Mouse (Mus musculus) bone marrow, adult 2 months (tissue): ENCODE data around the gene Racgap1. TPM values are rescaled to one million over a fixed set of nuclear protein-coding genes. Genes with fewer than 3 reads are reported as not detected.

Source experiments
- H3K27ac ChIP-seq: fragments of 200-500 bp; 2 replicates; pipeline ENCODE4 v1.5.1; 2012; ENCODE audit warnings: low read depth, mild to moderate bottlenecking, control low read depth, inconsistent platforms, low read length; ENCODE audit not compliant: control insufficient read depth, poor library complexity, insufficient read depth
- H3K4me1 ChIP-seq: fragments of 200-500 bp; 2 replicates; pipeline ENCODE4 v1.6.1; 2011; ENCODE audit warnings: low read length; ENCODE audit not compliant: control insufficient read depth, insufficient read depth
- H3K4me3 ChIP-seq: fragments of 200-500 bp; replicated peaks from 2 replicates; pipeline ENCODE3; 2011; ENCODE audit warnings: mild to moderate bottlenecking, low read depth, low read length, control low read depth; ENCODE audit not compliant: control insufficient read depth
- CTCF ChIP-seq: fragments of 200-500 bp; IDR thresholded peaks from 2 replicates; pipeline ENCODE4 v1.5.1; 2011; ENCODE audit warnings: low read length, control low read depth; ENCODE audit not compliant: control insufficient read depth, insufficient read depth
- POLR2A ChIP-seq: fragments of 200-500 bp; IDR thresholded peaks from 2 replicates; pipeline ENCODE4 v1.6.1; 2011; ENCODE audit warnings: low read depth, mild to moderate bottlenecking, control low read depth, low read length, borderline replicate concordance; ENCODE audit not compliant: control insufficient read depth
- WGBS: fragments of 180-500 bp; shearing (Covaris S2); methylation state at CpG from one replicate; pipeline ENCODE4 v1.1.7; 2018; 5-methylcytosine and 5-hydroxymethylcytosine counted together
- polyA plus RNA-seq: library from polyadenylated mRNA; stranded (reverse); fragments of >200 nt; gene quantifications from 2 replicates; pipeline ENCODE4 v1.2.4, GENCODE M21; 2011; ENCODE audit warnings: low replicate concordance; ENCODE audit not compliant: missing spikeins, insufficient read depth, insufficient read length

Racgap1 gene
- 57.9 and 66.4 TPM in 2 replicates for polyA plus RNA-seq

DNA sequence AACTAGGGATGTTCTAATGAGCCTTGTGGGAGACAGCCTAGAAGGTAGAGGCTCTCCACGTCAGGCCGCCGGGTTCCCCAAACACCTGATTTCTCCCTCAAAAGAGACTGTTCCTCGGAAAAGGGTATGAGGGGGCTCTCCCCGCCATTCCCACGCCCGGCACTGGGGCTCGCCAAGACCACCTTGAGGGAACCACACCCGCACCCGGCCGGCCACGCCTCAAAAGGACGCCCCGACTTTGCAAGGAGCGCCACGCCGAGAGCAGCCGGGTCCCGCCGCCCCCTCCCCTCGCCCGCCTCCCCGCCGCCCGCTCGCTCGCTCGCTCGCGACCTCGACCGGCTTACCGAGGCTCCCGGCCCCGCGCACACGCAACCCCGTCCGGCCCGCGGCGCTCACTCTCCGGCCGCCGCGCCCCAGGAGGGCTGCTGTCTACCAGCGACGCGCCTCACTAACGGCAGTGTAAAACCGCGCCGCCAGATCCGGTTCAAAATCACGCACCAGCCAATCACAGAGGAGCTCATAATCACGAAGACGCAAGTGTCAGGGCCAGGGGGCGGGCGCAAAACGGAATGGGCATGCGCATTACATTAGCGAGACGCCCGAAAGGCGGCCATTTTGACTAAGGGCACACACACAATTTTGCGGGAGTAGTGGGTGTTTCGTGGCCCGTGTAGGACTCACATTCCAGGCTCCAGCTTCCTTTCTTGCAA, at the start of gene Racgap1:
Gene Racgap1 (minus strand): TSS at position 494 of the 710 bp plus-strand sequence.
- Histone ChIP-seq H3K4me3 (peak within 1 kb of the TSS; percentile 85), H3K4me1 (peaks cover 3% of the 10 kb centered on the region; the same call in 1 of the 2 replicates), H3K27ac (peak within 1 kb of the TSS; percentile 34)
- TF ChIP-seq CTCF (no peak), POLR2A (peak; percentile 78; the same call in 1 of the 2 replicates)
- under 1% methylated on average over 68 of the region's 68 CpGs for WGBS

DNA sequence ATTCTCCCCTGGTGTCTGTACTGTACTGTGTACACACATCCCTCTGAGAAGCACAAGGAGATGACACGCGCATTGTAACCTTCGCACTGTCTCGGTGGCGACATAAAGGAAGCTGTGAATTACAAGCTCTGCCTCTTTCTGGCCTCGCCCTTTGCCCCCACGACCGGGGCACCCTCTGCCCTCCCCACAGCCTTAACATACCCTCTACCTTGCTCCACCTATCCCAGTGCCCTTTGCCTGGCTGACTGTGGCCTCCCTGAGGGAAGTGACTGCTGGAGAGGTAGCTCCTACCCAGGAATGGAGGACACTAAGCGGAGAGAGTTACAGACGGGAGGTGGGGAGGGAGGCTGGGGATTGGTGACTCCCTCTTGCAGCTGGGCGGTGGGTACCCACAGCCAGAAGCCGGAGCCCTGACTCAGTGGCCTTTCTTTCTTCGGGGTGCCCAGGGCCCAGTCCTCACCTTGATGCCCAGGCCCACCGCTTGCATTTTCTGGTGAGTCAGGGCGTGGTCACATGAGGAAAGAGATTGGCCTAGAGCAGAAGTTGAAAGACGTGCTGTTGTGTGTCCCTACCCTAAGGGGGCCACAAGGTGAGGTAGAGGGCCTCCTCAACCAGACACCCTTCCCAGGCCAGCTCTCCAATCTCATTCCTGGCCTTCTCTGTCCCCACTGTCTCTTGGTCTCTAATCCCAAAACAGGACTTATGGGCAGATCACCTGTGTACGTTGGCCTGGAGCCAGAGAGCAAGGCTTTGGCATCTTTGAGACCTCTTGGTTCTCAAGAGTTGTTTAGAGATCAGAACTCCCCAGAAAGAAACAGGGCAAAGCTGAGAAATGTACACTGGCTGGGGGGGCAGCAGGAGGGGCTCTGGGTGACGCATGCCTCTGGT, 49.0 kb upstream of the Racgap1 start:
- no peak overlapping the region for H3K27ac ChIP-seq
- 78% methylated on average over 18 of the region's 18 CpGs for WGBS
- H3K4me3 ChIP-seq = no peak overlapping the region
- H3K4me1 ChIP-seq = no peaks in the 10 kb centered on the region; the same call in 1 of the 2 replicates
- no peak for TF ChIP-seq CTCF
- no peak for TF ChIP-seq POLR2A

DNA sequence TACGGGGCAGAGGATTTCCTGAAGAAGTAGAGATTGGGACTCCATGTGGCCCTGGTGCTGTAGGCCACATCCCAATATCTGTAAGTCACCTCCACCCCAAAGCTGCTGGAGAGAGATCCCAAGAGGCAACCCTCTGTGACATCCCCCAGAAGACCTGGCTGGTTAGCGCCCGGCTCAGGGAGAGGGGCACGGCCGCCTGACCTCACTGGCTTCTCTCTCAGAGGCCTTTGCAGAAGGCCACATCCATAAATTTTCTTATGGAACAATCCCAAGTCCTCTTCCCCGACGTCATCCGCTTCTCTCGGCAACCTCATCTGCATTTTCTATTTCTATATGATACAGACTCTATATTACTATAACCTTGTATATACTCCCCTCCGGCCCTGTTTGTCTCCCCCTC, 48.3 kb upstream of the Racgap1 start:
- Histone ChIP-seq H3K4me1 (no peaks in the 10 kb centered on the region; the same call in 1 of the 2 replicates), H3K4me3 (no peak overlapping the region), H3K27ac (no peak overlapping the region)
- 90% methylated on average over 10 of the region's 10 CpGs for WGBS
- TF ChIP-seq POLR2A (no peak), CTCF (no peak)

DNA sequence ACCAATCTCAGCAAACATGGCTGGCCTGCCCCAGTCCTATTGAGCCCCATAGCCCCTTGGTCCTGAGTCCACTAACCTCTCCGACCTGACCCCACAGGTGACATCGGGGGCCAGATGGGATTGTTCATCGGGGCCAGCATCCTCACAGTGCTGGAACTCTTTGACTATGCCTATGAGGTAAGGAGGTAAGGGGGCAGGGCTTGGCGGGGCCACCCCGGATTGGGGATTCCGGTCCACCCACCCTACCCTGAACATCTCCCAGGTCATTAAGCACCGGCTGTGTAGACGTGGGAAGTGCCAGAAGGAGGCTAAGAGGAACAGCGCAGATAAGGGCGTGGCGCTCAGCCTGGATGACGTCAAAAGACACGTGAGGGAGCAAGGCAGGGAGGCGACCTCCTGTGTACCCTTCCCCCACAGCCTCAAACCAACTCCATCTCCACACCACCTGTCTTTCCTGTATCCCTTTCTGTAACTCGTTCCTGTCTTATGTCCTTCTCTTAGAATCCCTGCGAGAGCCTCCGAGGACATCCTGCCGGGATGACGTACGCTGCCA, 47.2 kb upstream of the Racgap1 start:
- Histone ChIP-seq H3K4me1 (no peaks in the 10 kb centered on the region; the same call in 1 of the 2 replicates), H3K4me3 (no peak overlapping the region), H3K27ac (no peak overlapping the region; the same call in 1 of the 2 replicates)
- TF ChIP-seq CTCF (no peak), POLR2A (no peak)
- WGBS = 40% methylated on average over 20 of the region's 20 CpGs

DNA sequence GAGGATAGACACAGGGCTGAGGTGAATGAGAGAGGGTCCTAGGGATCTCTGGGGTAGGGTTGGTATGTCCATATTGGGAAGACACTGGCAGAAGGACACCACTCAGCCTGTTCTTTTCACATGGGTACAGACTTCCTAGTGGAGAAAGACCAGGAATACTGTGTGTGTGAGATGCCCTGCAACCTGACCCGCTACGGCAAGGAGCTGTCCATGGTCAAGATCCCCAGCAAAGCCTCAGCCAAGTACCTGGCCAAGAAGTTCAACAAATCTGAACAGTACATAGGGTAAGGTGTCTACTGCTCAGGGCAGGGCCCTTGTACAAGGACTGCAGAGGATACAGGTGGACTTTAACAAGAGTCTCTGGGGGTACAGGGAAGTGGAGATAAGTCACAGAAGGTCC, 45.9 kb upstream of the Racgap1 start:
- Histone ChIP-seq H3K27ac (no peak overlapping the region), H3K4me1 (no peaks in the 10 kb centered on the region; the same call in 1 of the 2 replicates), H3K4me3 (no peak overlapping the region)
- TF ChIP-seq CTCF (no peak), POLR2A (no peak)
- WGBS = 51% methylated on average over 2 of the region's 2 CpGs

DNA sequence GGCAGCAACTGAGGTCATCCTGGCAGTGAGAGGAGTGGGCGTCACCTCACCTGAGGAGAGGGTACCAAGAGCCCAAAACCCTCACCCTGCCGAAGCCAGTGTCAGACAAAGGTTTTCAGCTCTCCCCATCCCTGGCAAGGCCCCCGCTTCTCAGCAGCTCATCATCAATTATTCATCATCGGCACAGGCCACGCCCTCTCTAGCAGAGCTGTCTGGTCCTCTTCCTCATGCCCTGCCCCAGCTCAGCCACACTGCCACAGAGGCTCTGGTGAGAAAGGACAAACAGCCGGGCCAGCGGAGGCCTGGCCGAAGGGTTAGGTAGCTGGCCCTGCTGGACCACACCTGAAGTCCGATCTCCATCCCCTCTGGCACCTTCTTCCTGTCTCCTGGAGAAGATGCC, 40.5 kb upstream of the Racgap1 start:
- TF ChIP-seq CTCF (no peak), POLR2A (no peak)
- WGBS = 56% methylated on average over 9 of the region's 9 CpGs
- Histone ChIP-seq H3K27ac (no peak overlapping the region), H3K4me1 (no peaks in the 10 kb centered on the region), H3K4me3 (no peak overlapping the region)

DNA sequence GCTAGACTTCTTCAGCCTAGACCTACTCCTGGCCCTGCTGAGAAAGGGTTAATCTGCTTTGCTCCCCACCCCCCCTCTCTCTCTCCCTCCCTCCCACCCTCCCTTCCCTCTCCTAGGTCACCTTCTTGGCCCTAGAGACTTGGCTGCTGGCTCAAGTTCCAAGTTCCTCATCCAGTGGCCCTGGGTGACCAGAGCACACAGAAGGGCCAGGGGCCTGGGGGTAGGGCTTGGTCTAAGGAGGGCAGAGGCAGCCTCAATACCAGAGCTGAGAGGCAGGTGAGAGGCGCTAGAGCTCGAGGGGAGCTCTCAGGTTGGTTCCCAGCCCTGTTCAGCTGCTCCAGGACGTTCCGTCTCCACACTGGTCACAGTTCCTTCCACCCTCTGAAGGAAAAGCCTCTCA, 39.5 kb upstream of the Racgap1 start:
- 13% methylated on average over 4 of the region's 4 CpGs for WGBS
- Histone ChIP-seq H3K27ac (no peak overlapping the region), H3K4me1 (no peaks in the 10 kb centered on the region), H3K4me3 (no peak overlapping the region)
- TF ChIP-seq CTCF (no peak), POLR2A (no peak)

DNA sequence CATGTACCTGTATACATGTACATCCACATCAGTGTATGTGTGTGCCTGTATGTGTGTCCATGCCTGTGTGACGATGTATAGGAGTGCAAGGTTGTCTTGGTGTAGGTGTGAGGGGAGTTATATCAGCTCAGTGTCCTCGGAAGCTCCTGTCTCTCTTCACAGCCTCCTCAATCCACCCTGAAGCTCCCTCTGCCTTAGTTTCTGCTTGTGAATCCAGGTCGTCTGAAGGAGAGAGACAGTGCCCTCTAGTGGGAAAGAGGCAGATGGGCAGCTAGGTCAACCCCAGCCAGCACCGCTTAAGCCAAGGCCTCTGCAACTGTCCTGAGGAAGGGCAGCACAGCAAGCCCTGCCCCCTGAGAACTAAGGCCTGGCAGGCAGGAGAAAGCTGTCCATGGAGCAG, 37.3 kb upstream of the Racgap1 start:
- no peaks in the 10 kb centered on the region for H3K4me1 ChIP-seq
- 4% methylated on average over 4 of the region's 4 CpGs for WGBS
- TF ChIP-seq POLR2A (no peak), CTCF (peak; percentile 92)
- H3K4me3 ChIP-seq = no peak overlapping the region
- H3K27ac ChIP-seq = no peak overlapping the region
